Mouse (Mus musculus) myocyte (in vitro differentiated cells): Measurements from ENCODE around the gene Coa7.

Source experiments
- CEBPB ChIP-seq: IDR thresholded peaks from 2 replicates; pipeline ENCODE4 v1.6.1; 2011; ENCODE audit warnings: mild to moderate bottlenecking, moderate library complexity; ENCODE audit not compliant: poor library complexity, insufficient read depth, severe bottlenecking
- E2F4 ChIP-seq: IDR thresholded peaks from one replicate; pipeline ENCODE4 v1.6.1; 2011; ENCODE audit warnings: mild to moderate bottlenecking, control low read depth, moderate library complexity; ENCODE audit not compliant: insufficient read depth
- MAX ChIP-seq: IDR thresholded peaks from one replicate; pipeline ENCODE4 v1.6.1; 2011; ENCODE audit warnings: low read depth, mild to moderate bottlenecking, control low read depth
- MYOG ChIP-seq, 3 experiments: IDR thresholded peaks; one replicate each; pipeline ENCODE4 v1.6.1; 2011; ENCODE audit warnings: control low read depth in 2 of 3, low read depth in 2 of 3, mild to moderate bottlenecking in 2 of 3; ENCODE audit not compliant: insufficient read length in 2 of 3, control insufficient read depth in 1 of 3, insufficient read depth in 1 of 3
- POLR2A ChIP-seq: IDR thresholded peaks from one replicate; pipeline ENCODE4 v1.6.1; 2011; ENCODE audit warnings: low read depth, mild to moderate bottlenecking, control low read depth, moderate library complexity; ENCODE audit not compliant: insufficient read length
- SRF ChIP-seq: IDR thresholded peaks from one replicate; pipeline ENCODE4 v1.6.1; 2011; ENCODE audit warnings: low read depth; ENCODE audit not compliant: control insufficient read depth, insufficient read length
- TCF12 ChIP-seq: IDR thresholded peaks from one replicate; pipeline ENCODE4 v1.6.1; 2011; ENCODE audit warnings: mild to moderate bottlenecking, control low read depth; ENCODE audit not compliant: poor library complexity, insufficient read depth, severe bottlenecking

DNA sequence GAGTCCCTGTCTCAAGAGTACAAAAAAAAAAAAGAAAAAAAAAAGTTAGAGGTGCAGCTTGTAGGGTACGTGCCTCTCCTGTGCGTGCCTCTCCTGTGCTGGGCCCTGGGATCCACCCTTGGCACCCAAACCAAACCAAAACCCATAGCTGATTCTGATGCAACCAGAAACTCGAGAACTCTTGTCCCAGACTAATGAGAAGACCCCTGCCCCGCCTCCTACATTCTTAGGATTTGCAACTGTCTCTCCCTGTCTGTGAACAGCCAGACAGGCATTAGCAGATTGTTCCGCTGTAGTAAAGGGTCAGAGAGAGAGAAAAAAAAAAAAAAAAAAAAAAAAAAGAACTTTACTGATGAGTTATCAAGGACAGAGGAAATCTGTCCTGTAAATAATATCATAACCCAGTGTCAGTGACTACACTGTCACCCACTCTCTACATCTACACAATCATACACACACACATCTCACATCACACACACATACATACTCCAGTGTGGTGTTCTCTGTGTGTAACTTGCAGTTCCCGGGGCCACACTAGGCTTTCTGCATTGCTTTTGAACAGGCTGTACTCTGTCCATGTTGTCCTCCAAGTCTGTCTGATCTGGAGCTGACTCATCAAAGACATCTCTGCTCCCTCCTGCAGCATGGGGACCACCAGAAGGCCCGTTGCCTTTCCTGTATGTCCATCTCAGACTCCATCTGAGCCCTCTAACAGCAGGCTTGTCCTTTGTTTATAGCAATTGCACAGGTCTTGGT, 35.6 kb downstream of the Coa7 start:
- no peak for TF ChIP-seq TCF12
- TF ChIP-seq POLR2A = no peak
- no peak for TF ChIP-seq MYOG (IDR thresholded peaks at IDR 0.05; ENCODE audit: control insufficient read depth in 1 of 3, insufficient read depth in 1 of 3, insufficient read length in 2 of 3, low read depth in 2 of 3)
- TF ChIP-seq E2F4 = no peak
- no peak for TF ChIP-seq SRF
- no peak for TF ChIP-seq MAX
- TF ChIP-seq CEBPB = peak; percentile 54; the same call in 1 of the 2 replicates
